Mouse (Mus musculus) thymus, adult 2 months (tissue): ENCODE measurements around the gene Mmp19. TPM values are rescaled to one million over a fixed set of nuclear protein-coding genes. Genes with fewer than 3 reads are reported as not detected.
"Not testable (repeated sequence)": the region's sequence is repeated elsewhere in the genome, so short reads cannot be mapped to it uniquely, and the experiment has no call there.

ENCODE experiments used
- DNase-seq: peaks from one replicate; pipeline ENCODE4 v3.0.0; 2021
- H3K27ac ChIP-seq: fragments of 200-500 bp; 2 replicates; pipeline ENCODE4 v1.5.1; 2012; ENCODE audit warnings: low read length, control low read depth; ENCODE audit not compliant: control insufficient read depth, insufficient read depth
- H3K27me3 ChIP-seq: fragments of 200-500 bp; 2 replicates; pipeline ENCODE4 v1.6.1; 2012; ENCODE audit warnings: mild to moderate bottlenecking, low read length, moderate library complexity, mixed read lengths; ENCODE audit not compliant: control insufficient read depth, insufficient read depth
- H3K36me3 ChIP-seq: fragments of 200-500 bp; 2 replicates; pipeline ENCODE4 v1.6.1; 2012; ENCODE audit warnings: mild to moderate bottlenecking, low read length, moderate library complexity; ENCODE audit not compliant: control insufficient read depth, insufficient read depth
- H3K4me1 ChIP-seq: fragments of 200-500 bp; replicated peaks from 2 replicates; pipeline ENCODE4 v1.6.1; 2012; ENCODE audit warnings: low read length; ENCODE audit not compliant: control insufficient read depth, insufficient read depth
- H3K4me3 ChIP-seq: fragments of 200-500 bp; 2 replicates; pipeline ENCODE4 v1.5.1; 2012; ENCODE audit warnings: mild to moderate bottlenecking, low read length, control low read depth, moderate library complexity; ENCODE audit not compliant: control insufficient read depth, insufficient read depth
- CTCF ChIP-seq: fragments of 200-500 bp; IDR thresholded peaks from 2 replicates; pipeline ENCODE4 v1.5.1; 2012; ENCODE audit warnings: mild to moderate bottlenecking, control low read depth, low read length, moderate library complexity, borderline replicate concordance; ENCODE audit not compliant: control insufficient read depth, poor library complexity, insufficient read depth; ENCODE audit errors: extremely low read depth
- POLR2A ChIP-seq: fragments of 200-500 bp; IDR thresholded peaks from 2 replicates; pipeline ENCODE4 v1.6.1; 2012; ENCODE audit warnings: mild to moderate bottlenecking, low read length, control low read depth, moderate library complexity; ENCODE audit not compliant: control insufficient read depth, poor library complexity, insufficient read depth; ENCODE audit errors: extremely low read depth
- WGBS: fragments of 180-500 bp; shearing (Covaris S2); methylation state at CpG from one replicate; pipeline ENCODE4 v1.1.7; 2018; 5-methylcytosine and 5-hydroxymethylcytosine counted together
- polyA plus RNA-seq: library from polyadenylated mRNA; depleted of rRNA; stranded (reverse); fragments of >200 nt; gene quantifications from 2 replicates; pipeline ENCODE4 v1.2.3, GENCODE M21; 2012

Gene Mmp19
- polyA plus RNA-seq, 1 experiment = 1.8 TPM

DNA sequence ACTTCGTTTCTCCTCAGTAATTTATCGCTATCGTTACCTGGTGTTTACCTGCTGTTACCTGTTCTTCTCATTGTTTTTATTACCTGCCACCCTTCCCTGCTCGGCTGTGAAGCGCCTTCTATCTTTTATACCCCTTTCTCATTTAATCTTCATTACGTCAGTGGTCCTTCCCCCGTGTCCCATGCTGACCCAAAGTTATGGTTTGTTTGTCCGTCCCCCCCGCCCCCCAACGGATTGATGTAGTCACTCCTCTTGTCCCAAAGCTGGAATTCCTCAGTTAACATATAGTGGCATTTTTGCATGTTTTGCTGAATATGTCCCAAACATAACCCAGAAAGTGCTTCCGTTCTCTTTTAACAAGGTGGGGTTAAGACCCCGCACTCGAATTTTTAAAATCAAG is 31.4 kb downstream of the Mmp19 start:
- WGBS = under 1% methylated on average over 13 of the region's 13 CpGs
- peaks cover 6% of the 10 kb centered on the region for H3K4me1 ChIP-seq
- no peak for DNase-seq
- peak overlapping the region; percentile 73 for H3K4me3 ChIP-seq
- H3K27ac ChIP-seq = peak overlapping the region; percentile 49
- H3K27me3 ChIP-seq = no peaks in the 10 kb centered on the region
- TF ChIP-seq CTCF = no peak
- TF ChIP-seq POLR2A = no peak
- peaks cover 19% of the 10 kb centered on the region for H3K36me3 ChIP-seq

DNA sequence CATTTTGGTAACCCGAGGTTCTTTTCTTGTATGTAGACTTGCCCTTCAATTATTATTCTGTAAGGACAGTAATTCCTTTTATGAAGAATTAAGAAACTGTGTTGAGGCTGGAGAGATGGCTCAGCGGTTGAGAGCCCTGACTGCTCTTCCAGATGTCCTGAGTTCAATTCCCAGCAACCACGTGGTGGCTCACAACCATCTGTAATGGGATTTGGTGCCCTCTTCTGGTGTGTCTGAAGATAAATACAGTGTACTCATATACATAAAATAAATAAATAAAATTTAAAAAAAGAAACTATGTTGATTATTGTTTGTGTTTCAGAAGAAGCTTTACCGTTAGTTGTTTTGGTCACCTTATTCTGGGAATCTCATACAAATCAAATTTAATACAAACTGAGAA is 32.4 kb downstream of the Mmp19 start:
- DNase-seq, H3K27ac ChIP-seq, H3K27me3 ChIP-seq, H3K4me3 ChIP-seq, H3K36me3 ChIP-seq, H3K4me1 ChIP-seq: not testable (repeated sequence)
- 81% methylated on average over 4 of the region's 4 CpGs for whole genome bisulfite sequencing

DNA sequence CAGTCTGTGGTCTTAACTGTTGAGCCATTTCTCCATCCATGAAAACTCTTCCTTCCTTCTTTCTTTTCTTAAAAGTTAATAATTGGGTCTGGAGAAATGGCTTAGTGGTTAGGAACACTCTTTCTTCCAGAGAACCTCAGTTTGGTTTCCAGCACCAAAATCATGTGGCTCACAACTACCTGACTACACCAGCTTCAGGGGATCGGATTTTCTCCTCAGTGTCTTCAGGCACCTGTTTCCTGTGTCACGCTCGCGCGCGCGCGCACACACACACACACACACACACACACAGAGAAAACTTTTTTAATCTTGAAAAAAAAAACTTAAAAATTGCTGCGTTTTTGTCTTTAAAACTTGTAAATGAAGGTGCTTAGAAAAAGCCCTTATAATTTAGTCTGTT is 33.1 kb downstream of the Mmp19 start:
- Histone ChIP-seq H3K4me1 (peaks cover 6% of the 10 kb centered on the region), H3K27me3 (no peaks in the 10 kb centered on the region), H3K36me3 (0 out of 2 replicates have a peak, but pooled peaks cover 8% of the 10 kb centered on the region), H3K4me3 (no peak overlapping the region), H3K27ac (no peak overlapping the region)
- DNase-seq = peak; percentile 25
- no peak for TF ChIP-seq POLR2A
- no peak for TF ChIP-seq CTCF
- 31% methylated on average over 9 of the region's 9 CpGs for WGBS

DNA sequence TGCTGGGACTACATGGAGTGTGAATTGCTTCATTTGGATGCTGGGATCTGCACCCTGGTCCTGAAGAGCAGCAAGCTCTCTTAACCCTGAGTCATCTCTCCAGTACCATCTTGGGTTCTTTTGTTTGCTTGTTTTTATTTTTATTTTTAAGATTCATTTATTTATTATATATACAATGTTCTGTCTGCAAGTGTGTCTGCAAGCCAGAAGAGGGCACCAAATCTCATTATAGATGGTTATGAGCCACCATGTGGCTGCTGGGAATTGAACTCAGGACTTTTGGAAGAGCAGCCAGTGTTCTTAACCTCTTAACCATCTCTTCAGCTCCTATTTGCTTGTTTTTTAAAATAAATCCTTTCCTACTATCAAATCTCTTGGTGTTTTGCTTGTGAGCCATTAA is 46.7 kb downstream of the Mmp19 start:
- Histone ChIP-seq H3K27me3 (no peaks in the 10 kb centered on the region), H3K36me3 (peaks cover 76% of the 10 kb centered on the region), H3K4me3 (no peak overlapping the region), H3K4me1 (no peaks in the 10 kb centered on the region), H3K27ac (no peak overlapping the region)
- no peak for TF ChIP-seq POLR2A
- no peak for TF ChIP-seq CTCF
- no peak for DNase-seq

DNA sequence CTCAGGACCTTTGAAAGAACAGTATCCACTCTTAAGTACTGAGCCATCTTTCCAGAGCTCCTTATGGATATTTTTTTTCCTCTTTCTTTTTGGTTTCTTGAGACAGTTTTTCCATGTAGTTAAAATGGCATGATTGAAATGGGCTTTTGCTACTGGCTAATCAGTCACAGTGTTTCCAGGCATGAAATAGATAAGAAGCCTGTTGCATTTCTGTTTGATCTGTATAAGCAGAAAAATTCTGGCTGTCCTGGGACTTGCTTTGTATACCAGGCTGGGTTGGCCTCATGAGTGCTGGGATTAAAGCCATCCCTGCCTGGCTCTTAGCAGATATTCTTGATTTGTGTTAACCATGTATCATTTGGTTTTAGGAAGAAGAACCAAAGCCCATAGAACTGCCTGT is 48.7 kb downstream of the Mmp19 start:
- TF ChIP-seq CTCF (no peak), POLR2A (no peak)
- Histone ChIP-seq H3K27me3 (no peaks in the 10 kb centered on the region), H3K4me1 (no peaks in the 10 kb centered on the region), H3K4me3 (no peak overlapping the region), H3K36me3 (peaks cover 70% of the 10 kb centered on the region), H3K27ac (no peak overlapping the region)
- no peak for DNase-seq

DNA sequence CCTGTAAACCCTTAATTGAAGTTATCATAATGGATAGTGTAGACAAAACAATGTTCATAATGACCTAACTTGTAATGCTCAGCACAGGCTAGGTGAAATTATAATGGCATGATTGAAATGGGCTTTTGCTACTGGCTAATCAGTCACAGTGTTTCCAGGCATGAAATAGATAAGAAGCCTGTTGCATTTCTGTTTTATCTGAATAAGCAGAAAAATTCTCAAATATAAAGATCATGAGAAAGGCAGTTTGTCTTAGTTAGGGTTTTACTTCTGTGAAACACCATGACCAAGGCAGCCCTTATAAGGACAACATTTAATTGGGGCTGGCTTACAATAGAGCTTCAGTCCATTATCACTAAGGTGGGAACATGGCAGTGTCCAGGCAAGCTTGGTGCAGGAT is 49.9 kb downstream of the Mmp19 start:
- H3K27me3 ChIP-seq = no peaks in the 10 kb centered on the region
- no peak overlapping the region for H3K27ac ChIP-seq
- H3K36me3 ChIP-seq = peaks cover 60% of the 10 kb centered on the region
- TF ChIP-seq CTCF = no peak
- no peak for TF ChIP-seq POLR2A
- no peak for DNase-seq
- no peaks in the 10 kb centered on the region for H3K4me1 ChIP-seq
- H3K4me3 ChIP-seq = no peak overlapping the region

DNA sequence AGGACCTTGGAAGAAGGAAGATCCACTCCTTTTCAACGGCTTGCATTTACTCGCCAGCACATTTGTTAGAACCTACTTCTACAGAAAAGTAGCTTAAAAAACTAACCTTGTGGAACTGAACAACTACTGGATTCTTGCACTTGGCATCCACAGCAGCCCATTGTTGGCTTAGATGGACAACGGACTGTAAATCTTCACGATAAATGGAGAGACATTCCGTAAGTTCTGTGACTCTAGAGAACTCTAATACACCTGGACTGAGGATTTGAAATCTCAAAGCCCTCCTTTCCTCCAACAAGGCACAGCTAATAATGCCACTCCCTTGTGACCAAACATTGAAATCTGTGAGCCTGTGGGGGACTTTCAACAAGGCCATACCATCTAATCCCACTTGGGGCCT is 52.5 kb downstream of the Mmp19 start:
- Histone ChIP-seq H3K36me3 (peaks cover 58% of the 10 kb centered on the region), H3K27me3 (no peaks in the 10 kb centered on the region), H3K4me3 (no peak overlapping the region), H3K4me1 (no peaks in the 10 kb centered on the region), H3K27ac (no peak overlapping the region)
- no peak for TF ChIP-seq CTCF
- no peak for TF ChIP-seq POLR2A
- no peak for DNase-seq
- WGBS = 99% methylated on average over 5 of the region's 5 CpGs
